Mouse (Mus musculus) gastrocnemius, postnatal 25 days (tissue): ENCODE data around the gene Lrpprc. TPM values are rescaled to one million over a fixed set of nuclear protein-coding genes. Genes with fewer than 3 reads are reported as not detected.

Source experiments
- DNase-seq: peaks from one replicate; pipeline ENCODE4 v3.0.0; 2022
- total RNA-seq, 2 experiments: library from RNA; stranded (reverse); gene quantifications; 1 replicate in 1 of 2; 2 replicates in 1 of 2; pipeline ENCODE4 v1.2.3; 2021

Lrpprc gene
- total RNA-seq, 2 experiments from 2014 or later = 59.2 to 71.3 TPM

DNA sequence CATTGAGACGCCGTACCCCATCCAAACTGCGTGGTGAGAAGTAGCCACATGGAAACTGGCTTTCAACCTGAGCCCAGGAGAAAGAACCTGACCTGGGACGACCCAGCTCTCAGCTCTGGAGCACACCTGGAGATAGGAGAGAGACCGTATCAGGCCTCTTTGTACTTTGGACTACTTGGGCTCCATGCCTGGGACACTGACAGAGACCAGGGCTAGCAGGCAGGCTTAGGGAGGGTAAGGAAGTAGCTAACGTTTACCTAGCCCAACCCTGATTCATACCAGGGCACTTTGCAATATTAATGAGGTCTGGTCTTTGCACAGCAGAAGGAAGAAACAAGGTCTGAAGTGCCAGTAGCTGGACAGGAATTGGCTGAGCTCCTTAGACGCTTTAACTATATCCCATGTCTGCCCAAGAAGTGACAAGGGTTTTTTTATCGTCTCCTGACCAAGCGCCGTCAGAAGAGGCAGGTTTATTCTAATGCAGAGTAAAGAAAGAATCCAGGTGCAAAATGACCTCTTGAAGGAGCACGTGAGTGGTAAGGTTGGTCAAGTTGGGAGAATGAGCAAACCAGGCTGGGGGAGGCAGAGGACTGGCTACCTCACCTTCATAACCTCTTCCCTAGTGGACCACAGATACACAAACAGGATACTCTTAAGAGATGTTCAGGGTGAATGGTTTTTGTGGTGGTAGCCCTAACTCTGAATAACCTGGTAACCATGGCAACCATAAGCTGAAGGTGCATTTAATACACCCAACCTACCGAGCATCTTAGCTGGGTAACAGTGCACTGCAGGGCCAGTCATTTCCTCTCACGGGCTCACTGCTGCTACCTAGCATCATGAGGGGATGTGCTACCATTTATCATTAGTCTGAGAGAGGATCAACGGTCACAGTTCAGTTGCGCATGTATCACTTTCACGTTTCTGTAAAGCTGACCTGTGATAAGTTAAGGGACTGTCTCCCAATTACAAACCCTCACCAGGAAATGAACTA, 117.9 kb downstream of the Lrpprc start:
- no peak for DNase-seq

GRCm38 (mm10) chr17:84667848-84668247, 122.7 kb downstream of the Lrpprc start:
- DNase-seq = no peak

GRCm38 (mm10) chr17:84665691-84666090, 124.9 kb downstream of the Lrpprc start:
- DNase-seq = no peak

- DNase-seq = no peak
Observed at GRCm38 (mm10) chr17:84665053-84665452, 125.5 kb downstream of the Lrpprc start.

- DNase-seq = no peak
Observed at GRCm38 (mm10) chr17:84658951-84659350, 131.6 kb downstream of the Lrpprc start.

DNA sequence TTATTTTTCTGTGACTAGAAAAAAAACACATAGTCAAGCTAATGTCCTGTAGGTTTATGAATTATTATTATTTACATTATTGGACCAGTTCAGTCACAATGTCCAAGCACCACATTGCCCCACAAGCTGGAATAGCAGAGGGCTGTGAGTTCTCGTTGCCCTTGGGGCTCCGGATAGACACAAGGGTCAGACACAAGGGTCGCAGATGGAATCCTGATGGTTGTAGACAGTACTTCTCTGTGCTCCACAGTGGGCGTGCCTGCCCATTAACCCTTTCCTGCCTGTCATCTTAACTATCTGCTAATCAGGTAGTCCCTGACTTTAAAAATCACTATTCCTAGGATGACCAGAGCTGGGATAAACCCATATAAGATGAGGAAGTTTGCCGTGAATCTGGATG, 132.4 kb downstream of the Lrpprc start:
- DNase-seq = no peak

GRCm38 (mm10) chr17:84657782-84658181, 132.8 kb downstream of the Lrpprc start:
- no peak for DNase-seq

DNA sequence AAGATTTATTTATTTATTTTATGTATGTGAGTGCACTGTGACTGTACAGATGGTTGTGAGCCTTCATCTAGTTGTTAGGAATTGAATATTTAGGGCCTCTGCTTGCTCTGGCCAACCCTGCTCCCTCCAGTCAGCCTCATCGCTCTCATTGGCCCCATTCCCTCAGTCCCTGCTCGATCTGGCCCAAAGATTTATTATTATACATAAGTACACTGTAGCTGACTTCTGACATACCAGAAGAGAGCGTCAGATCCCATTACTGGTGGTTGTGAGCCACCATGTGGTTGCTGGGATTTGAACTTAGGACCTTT, 133.2 kb downstream of the Lrpprc start:
- no peak for DNase-seq

- no peak for DNase-seq
Observed at GRCm38 (mm10) chr17:84656653-84657421, 133.8 kb downstream of the Lrpprc start.

DNA sequence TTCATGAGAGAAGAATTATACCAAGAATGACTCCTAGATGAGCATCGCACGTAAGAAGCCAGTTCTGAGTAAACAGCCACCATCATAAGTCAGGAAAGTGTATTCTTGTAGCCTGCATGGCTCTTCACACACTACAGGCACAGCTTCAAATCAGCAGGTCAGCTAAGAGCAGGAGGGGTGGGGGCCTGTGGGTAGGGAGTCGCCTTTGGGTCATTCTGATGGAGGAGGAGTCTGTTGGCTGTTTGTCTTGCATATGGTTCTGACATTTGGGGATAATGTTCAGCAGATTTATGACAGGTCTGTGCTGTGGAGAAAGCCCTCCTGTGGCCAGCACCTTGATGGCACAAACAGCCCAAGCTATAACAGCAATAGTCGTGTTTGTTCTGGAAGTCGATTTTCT, 134.4 kb downstream of the Lrpprc start:
- DNase-seq = no peak

Other genes starting within 250 kb of the Lrpprc start
- gene Dync2li1, start 164.3 kb downstream of the Lrpprc start, total RNA-seq = 1 to 10 TPM; 3.1 to 3.6 TPM
- gene Abcg8, start 114.5 kb downstream of the Lrpprc start, total RNA-seq = not detected
- not detected for gene Abcg5, start 107.8 kb downstream of the Lrpprc start, total RNA-seq
- 100 to 1,000 TPM; 148 to 174 TPM for gene Ppm1b, start 166.0 kb upstream of the Lrpprc start, total RNA-seq
- under 1 TPM in 1 of 2 experiments, not detected in 1; 0.16 TPM for gene Slc3a1, start 237.6 kb upstream of the Lrpprc start, total RNA-seq